Mouse (Mus musculus): Measurements from ENCODE around the gene Sp2.

DNA sequence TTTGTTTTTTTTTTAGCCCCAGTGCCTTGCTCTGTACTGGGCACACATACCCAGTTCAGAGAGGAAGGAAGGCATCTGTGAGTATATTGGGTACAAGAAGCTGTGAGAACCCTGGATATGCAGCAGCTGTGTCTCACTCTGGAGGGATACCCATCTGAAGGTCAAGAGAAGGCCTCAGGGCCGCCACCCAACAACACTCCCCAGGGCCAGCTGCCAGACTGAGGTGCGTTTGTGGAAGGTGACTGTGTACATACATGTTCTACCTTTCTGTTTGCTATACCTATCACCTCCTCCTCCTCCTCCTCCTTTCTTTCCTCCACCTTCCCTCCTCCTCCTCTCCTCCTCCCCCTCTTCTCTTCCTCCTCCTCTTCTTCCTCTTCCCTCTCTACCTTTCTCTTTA, 54.7 kb downstream of the Sp2 start, which contains the start of gene Prr15l:
- no peak for TF ChIP-seq CTCF (IDR thresholded peaks at IDR 0.05; ENCODE audit: borderline replicate concordance, insufficient read depth, low read length)
- no peak for TF ChIP-seq POLR2A (IDR thresholded peaks at IDR 0.05; ENCODE audit: low read depth, low read length)
